Mouse (Mus musculus): ENCODE measurements around the gene Polr3h. TPM values are rescaled to one million over a fixed set of nuclear protein-coding genes. Genes with fewer than 3 reads are reported as not detected.

The Polr3h gene
- 16.7 to 23.3 TPM (median 20.1 TPM) in 4 replicates for total RNA-seq (2023)

DNA sequence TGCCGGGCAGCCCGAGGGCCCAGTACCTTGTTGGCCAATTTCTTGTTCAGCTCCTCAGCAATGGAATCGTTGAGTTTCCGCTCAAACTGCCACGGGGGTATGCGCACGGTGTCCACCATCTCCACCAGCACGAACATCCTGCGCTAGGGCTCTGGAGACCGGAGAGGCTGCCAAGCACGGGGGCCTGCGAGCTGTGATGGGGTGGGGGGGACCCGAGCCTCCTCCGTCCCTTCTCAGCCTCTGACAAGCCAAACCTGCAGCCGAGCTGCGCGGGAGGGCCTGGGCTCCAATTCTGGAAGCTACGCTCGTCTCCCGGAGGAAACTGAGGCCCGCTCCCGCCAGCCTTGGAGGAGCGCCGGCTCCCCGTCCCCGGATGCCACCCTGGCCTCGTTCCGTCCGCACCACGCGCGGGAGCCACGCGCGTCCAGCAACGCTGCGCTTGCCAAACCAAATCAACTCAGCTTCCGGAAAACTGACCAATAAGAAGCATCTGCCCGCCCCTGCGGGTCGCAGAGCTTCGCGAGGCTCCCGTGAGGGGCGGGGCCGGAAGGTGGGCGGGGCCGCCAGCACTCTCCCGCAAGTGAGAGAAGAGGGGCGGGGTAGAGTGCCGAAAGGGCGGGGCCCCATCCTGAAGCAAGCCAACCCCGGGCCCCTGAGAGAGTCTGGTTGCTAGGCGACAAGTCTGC, at the start of gene Polr3h:
Gene Polr3h, minus strand, starts transcription at position 481 of the 686 bp plus-strand sequence.

DNA sequence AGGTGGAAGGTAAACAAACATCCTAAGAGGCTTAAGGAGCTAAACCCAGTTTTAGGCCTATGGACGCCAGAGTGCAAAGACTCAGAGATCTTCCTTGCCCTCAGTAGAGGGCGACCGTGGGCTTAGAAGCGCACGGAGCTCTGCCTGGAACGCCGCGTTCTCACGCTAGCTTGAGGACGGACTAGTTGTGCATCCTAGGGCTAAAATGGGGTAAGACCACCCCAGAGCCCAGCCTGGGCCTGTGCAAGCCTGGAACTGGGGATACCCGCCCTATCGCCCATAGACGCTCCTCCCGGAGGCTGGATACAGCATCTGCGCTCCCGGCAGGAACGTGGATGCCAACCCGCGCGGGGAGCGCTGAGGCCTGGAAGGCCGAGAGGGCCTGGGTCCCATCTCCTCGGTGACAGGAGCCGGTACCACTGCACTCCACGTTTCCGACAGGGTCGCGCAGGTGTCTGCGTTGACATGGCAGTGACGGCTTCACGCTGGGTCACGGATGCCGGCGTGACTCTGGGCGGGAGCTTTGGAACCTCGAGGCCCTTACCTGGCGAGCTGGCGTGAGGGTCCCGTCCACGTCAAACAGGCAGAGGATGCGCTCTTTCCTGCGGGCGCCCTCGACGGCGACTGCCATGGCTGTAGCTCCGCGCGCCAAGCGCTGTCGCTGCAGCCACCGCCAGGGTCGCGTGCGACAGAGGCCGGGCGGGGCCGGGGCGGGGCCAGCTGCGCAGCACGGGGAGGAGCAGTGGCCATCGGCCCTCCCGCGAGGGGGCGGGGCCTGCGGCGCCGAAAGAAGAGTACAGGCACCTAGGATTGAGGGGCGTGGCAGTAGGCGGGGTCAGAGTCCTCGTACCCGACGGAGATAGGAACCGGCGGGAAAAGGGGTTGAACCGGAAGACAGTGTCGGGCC, 34.4 kb upstream of the Polr3h start, which contains the start of gene Pmm1:
Gene Pmm1, minus strand, starts transcription at position 760 of the 907 bp plus-strand sequence.

GRCm38 (mm10) chr15:81936679-81937078, 10.6 kb upstream of the Polr3h start, which contains the start of gene Csdc2:
Csdc2 (plus strand) TSS chr15:81936759.

GRCm38 (mm10) chr15:81872262-81873136, 53.5 kb downstream of the Polr3h start, which contains the start of gene Aco2:
Aco2 (plus strand) TSS chr15:81872309.

GRCm38 (mm10) chr15:81871604-81872261, 54.3 kb downstream of the Polr3h start, which contains the start of gene Phf5a:
Phf5a (minus strand) TSS chr15:81871911.

GRCm38 (mm10) chr15:81858517-81859329, 67.3 kb downstream of the Polr3h start, which contains the start of gene Tob2:
Tob2 (minus strand) TSS chr15:81858796.

Other genes starting within 250 kb of the Polr3h start
- 0.30 to 0.33 TPM in 2 of 4 replicates, not detected in the others for gene Chadl, start 229.0 kb downstream of the Polr3h start, total RNA-seq (2023)
- gene Zc3h7b, start 181.2 kb downstream of the Polr3h start, total RNA-seq (2023), result 40.4 to 47.4 TPM (median 43.2 TPM) in 4 replicates
- 62.6 to 67.6 TPM (median 64.9 TPM) in 4 replicates for gene Rangap1, start 180.7 kb downstream of the Polr3h start, total RNA-seq (2023)
- gene Tef, start 123.8 kb downstream of the Polr3h start, total RNA-seq (2023), result 35.7 to 41.2 TPM (median 37.3 TPM) in 4 replicates
- 125 to 130 TPM (median 129 TPM) in 4 replicates for gene Tob2, start 67.4 kb downstream of the Polr3h start, total RNA-seq (2023)
- 50.1 to 64.6 TPM (median 54.5 TPM) in 4 replicates for gene Phf5a, start 54.3 kb downstream of the Polr3h start, total RNA-seq (2023)
- gene Aco2, start 53.9 kb downstream of the Polr3h start, total RNA-seq (2023), result 139 to 153 TPM (median 148 TPM) in 4 replicates
- 0.18 to 1.3 TPM (median 0.37 TPM) in 4 replicates for gene Csdc2, start 10.5 kb upstream of the Polr3h start, total RNA-seq (2023)
- 16.7 to 21.5 TPM (median 20.2 TPM) in 4 replicates for gene Pmm1, start 34.7 kb upstream of the Polr3h start, total RNA-seq (2023)
- gene 1700029P11Rik, start 54.3 kb upstream of the Polr3h start, total RNA-seq (2023), result not detected in 4 replicates
- gene Xrcc6, start 61.6 kb upstream of the Polr3h start, total RNA-seq (2023), result 23.7 to 31.5 TPM (median 28.5 TPM) in 4 replicates
- gene Desi1, start 107.6 kb upstream of the Polr3h start, total RNA-seq (2023), result 25.1 to 29.2 TPM (median 26.1 TPM) in 4 replicates
- 98.1 to 105 TPM (median 103 TPM) in 4 replicates for gene Snu13, start 121.4 kb upstream of the Polr3h start, total RNA-seq (2023)
- not detected in 4 replicates for gene 4930407I10Rik, start 132.9 kb upstream of the Polr3h start, total RNA-seq (2023)
- not detected in 4 replicates for gene Mei1, start 143.8 kb upstream of the Polr3h start, total RNA-seq (2023)
- 56.8 to 62.5 TPM (median 61.3 TPM) in 4 replicates for gene Ccdc134, start 201.7 kb upstream of the Polr3h start, total RNA-seq (2023)
- 225 to 235 TPM (median 230 TPM) in 4 replicates for gene Srebf2, start 220.9 kb upstream of the Polr3h start, total RNA-seq (2023)

All from B cell, adult 62 days (primary cell).